Mouse (Mus musculus) activated CD4-positive, CD25-positive, alpha-beta regulatory T cell, adult 4 months (primary cell): Measurements from ENCODE around the gene Prp2. TPM values are rescaled to one million over a fixed set of nuclear protein-coding genes. Genes with fewer than 3 reads are reported as not detected.
"Not testable (repeated sequence)": the region's sequence is repeated elsewhere in the genome, so short reads cannot be mapped to it uniquely, and the experiment has no call there.

ENCODE experiments used
- ATAC-seq: one replicate; pipeline ENCODE4 v1.8.0; 2017
- polyA plus RNA-seq, 2 experiments: library from polyadenylated mRNA; unstranded; fragments of 100-300 nt; shearing (Covaris generic); gene quantifications; one replicate each; pipeline ENCODE4 v1.2.1; 2017

Gene Prp2
- not detected for polyA plus RNA-seq

- ATAC-seq, result not testable (repeated sequence)
Observed at GRCm38 (mm10) chr6:132595613-132596012, at the start of gene Prp2. TSS of gene Prp2 (plus strand) at chr6:132595913.

- not testable (repeated sequence) for ATAC-seq
Observed at GRCm38 (mm10) chr6:132569509-132569908, 26.2 kb upstream of the Prp2 start, which contains the start of gene Prh1. TSS of gene Prh1 (plus strand) at chr6:132569809.

- no peak for ATAC-seq
Observed at GRCm38 (mm10) chr6:132649399-132649798, 53.7 kb downstream of the Prp2 start.

Other genes with a start within 250 kb of the Prp2 start
- not detected for gene Gm8882, start 231.8 kb upstream of the Prp2 start, polyA plus RNA-seq
- not detected for gene Prh1, start 26.1 kb upstream of the Prp2 start, polyA plus RNA-seq
- gene A630073D07Rik, start 55.6 kb downstream of the Prp2 start, polyA plus RNA-seq, result not detected
- gene Tas2r120, start 61.0 kb downstream of the Prp2 start, polyA plus RNA-seq, result not detected
- gene Tas2r121, start 105.1 kb downstream of the Prp2 start, polyA plus RNA-seq, result not detected
- not detected for gene Tas2r122, start 116.0 kb downstream of the Prp2 start, polyA plus RNA-seq
- gene Tas2r115, start 142.1 kb downstream of the Prp2 start, polyA plus RNA-seq, result not detected
- not detected for gene Tas2r124, start 158.8 kb downstream of the Prp2 start, polyA plus RNA-seq
- not detected for gene Tas2r102, start 166.2 kb downstream of the Prp2 start, polyA plus RNA-seq
- not detected for gene Tas2r136, start 182.2 kb downstream of the Prp2 start, polyA plus RNA-seq
- gene Tas2r117, start 206.9 kb downstream of the Prp2 start, polyA plus RNA-seq, result not detected